Mouse (Mus musculus) embryonic facial prominence, embryonic 11.5 days (tissue): Measurements from ENCODE around the gene BC004004. TPM values are rescaled to one million over a fixed set of nuclear protein-coding genes. Genes with fewer than 3 reads are reported as not detected.
A peak's percentile ranks its signal among the peaks of the same experiment; 100 is the strongest.

Source experiments
- ATAC-seq: fragments of 200-750 bp; cut with Nextera tagmentation; replicated peaks from 2 replicates; pipeline ENCODE4 v1.8.0; 2017; ENCODE audit warnings: low read depth; ENCODE audit not compliant: insufficient number of reproducible peaks, low FRiP score, low TSS enrichment
- DNase-seq: peaks from one replicate; pipeline ENCODE4 v3.0.0-alpha.2; 2015; ENCODE audit warnings: low spot score
- H3K27ac ChIP-seq: fragments of 300-500 bp; sonication (generic); replicated peaks from 2 replicates; pipeline ENCODE4 v1.5.1; 2014; ENCODE audit warnings: mild to moderate bottlenecking, low read depth, low read length, control low read depth
- H3K27me3 ChIP-seq: fragments of 300-500 bp; sonication (generic); 2 replicates; pipeline ENCODE4 v1.6.1; 2014; ENCODE audit warnings: mild to moderate bottlenecking, low read length, moderate library complexity, mixed read lengths; ENCODE audit not compliant: control insufficient read depth, insufficient read depth
- H3K36me3 ChIP-seq: fragments of 300-500 bp; sonication (generic); replicated peaks from 2 replicates; pipeline ENCODE4 v1.6.1; 2014; ENCODE audit warnings: low read depth, mild to moderate bottlenecking, low read length, moderate library complexity, mixed read lengths; ENCODE audit not compliant: control insufficient read depth, insufficient read depth
- H3K4me1 ChIP-seq: fragments of 300-500 bp; sonication (generic); 2 replicates; pipeline ENCODE4 v1.6.1; 2014; ENCODE audit warnings: low read length, mixed read lengths; ENCODE audit not compliant: control insufficient read depth, insufficient read depth
- H3K4me2 ChIP-seq: fragments of 300-500 bp; sonication (generic); 2 replicates; pipeline ENCODE4 v1.6.1; 2014; ENCODE audit warnings: low read depth, mild to moderate bottlenecking, control low read depth, low read length, moderate library complexity
- H3K4me3 ChIP-seq: fragments of 300-500 bp; sonication (generic); 2 replicates; pipeline ENCODE4 v1.5.1; 2014; ENCODE audit warnings: low read depth, low read length, control low read depth
- H3K9ac ChIP-seq: fragments of 300-500 bp; sonication (generic); replicated peaks from 2 replicates; pipeline ENCODE4 v1.6.1; 2014; ENCODE audit warnings: mild to moderate bottlenecking, control low read depth, low read length
- H3K9me3 ChIP-seq: fragments of 300-500 bp; sonication (generic); replicated peaks from 2 replicates; pipeline ENCODE4 v1.6.1; 2016; ENCODE audit warnings: mild to moderate bottlenecking, low read length, inconsistent platforms, mixed read lengths; ENCODE audit not compliant: control insufficient read depth
- WGBS: fragments of 180-500 bp; shearing (Covaris S2); extraction: QIAGEN DNeasy Blood & Tissue Kit; methylation state at CpG from one replicate; pipeline ENCODE4 v1.1.7; 2014; 5-methylcytosine and 5-hydroxymethylcytosine counted together
- polyA plus RNA-seq: library from polyadenylated mRNA; unstranded; fragments of >200 nt; fragmentation: Nextera tagmentation; extraction: Ambion mirVana; gene quantifications from 2 replicates; pipeline ENCODE4 v1.2.1, GENCODE M21; 2014

Gene BC004004
- polyA plus RNA-seq, 1 experiment from 2014 or later = 55.1 TPM

DNA sequence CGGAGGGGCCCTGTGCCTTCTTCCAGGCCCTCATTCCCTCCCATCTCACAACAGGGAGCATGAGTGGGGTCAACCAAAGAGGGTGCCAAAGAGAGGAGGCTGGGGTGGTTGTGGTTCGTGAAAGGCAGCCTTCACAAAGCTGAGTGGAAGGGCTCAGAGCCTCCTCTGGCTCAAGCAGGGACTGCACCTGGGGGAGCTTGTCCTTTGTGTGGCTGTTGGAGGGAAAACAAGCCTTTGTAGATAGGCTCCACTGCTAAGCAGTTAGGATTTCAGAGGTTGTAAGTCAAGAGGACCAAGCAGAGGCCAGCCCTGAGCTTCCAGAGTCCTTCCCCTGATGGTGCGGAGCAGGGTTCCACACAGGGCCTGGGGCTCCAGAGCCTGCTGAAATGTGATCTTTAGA is 34.5 kb downstream of the BC004004 start:
- Histone ChIP-seq H3K4me2 (no peak overlapping the region), H3K27ac (peak overlapping the region; percentile 28; the same call in 1 of the 2 replicates), H3K36me3 (peaks cover 4% of the 10 kb centered on the region; the same call in 1 of the 2 replicates), H3K4me3 (no peak overlapping the region), H3K27me3 (no peaks in the 10 kb centered on the region), H3K9me3 (no peaks in the 10 kb centered on the region), H3K4me1 (peaks cover 8% of the 10 kb centered on the region), H3K9ac (no peak overlapping the region; the same call in 1 of the 2 replicates)
- ATAC-seq = no peak
- WGBS = 28% methylated on average over 3 of the region's 3 CpGs
- DNase-seq = peak; percentile 53

DNA sequence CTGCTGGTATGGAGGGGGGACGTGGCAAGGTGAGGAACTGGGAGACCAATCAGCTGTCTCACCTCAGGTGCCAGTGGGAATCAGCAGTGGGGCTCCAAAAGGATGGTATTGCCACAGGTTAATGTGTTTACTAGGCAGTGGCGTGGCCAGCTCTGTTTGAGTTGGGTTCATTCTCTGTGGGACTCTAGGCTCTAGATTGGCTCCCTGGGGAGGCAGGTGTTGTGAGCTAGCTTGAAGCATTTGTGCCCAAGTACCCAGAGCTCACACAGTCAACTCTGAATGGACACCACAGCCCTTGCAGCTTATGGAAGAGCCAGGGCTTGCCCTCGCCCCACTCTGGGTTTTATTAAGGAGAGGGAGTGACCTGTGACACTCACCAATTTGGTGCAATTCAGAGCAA is 35.3 kb downstream of the BC004004 start:
- WGBS = 64% methylated on average over 3 of the region's 3 CpGs
- DNase-seq = no peak
- no peak overlapping the region for H3K9ac ChIP-seq
- H3K4me2 ChIP-seq = no peak overlapping the region
- no peak overlapping the region for H3K27ac ChIP-seq
- H3K9me3 ChIP-seq = no peaks in the 10 kb centered on the region
- H3K4me1 ChIP-seq = peaks cover 8% of the 10 kb centered on the region
- no peak for ATAC-seq
- H3K36me3 ChIP-seq = peaks cover 4% of the 10 kb centered on the region; the same call in 1 of the 2 replicates
- no peaks in the 10 kb centered on the region for H3K27me3 ChIP-seq
- H3K4me3 ChIP-seq = no peak overlapping the region

DNA sequence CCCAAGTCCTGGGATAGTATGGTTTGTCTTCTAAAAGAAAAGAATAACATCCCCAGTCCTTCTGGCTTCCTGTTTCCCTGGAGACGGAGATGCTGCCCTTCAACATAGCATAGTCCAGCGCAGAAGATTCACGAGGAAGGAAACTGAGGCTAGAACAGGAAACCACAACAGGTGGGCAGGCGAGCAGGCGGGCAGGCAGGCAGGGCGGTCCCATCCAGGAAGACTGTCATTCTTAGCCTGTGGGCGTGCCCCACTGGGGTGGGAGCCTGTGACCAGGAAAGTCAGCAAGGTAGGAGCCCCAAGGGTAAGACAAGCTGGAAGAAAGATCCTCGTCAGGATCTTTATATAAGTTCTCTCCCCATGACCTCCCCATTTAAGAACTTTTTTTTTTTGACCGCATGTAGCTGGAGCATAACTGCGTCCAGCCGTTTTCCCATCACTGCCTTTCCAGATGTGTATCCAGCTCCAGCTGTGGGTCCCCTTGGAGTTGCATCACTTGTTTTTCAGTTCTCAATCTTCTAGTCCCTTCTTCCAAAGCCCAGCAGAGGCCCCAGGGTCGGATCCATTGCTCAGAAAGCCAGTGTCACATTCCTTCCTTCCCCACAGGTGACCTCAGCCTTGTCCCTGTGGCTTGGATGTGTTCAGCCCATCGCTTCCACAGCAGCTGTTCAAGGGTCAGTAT is 35.9 kb downstream of the BC004004 start:
- peaks cover 4% of the 10 kb centered on the region; the same call in 1 of the 2 replicates for H3K36me3 ChIP-seq
- no peak overlapping the region for H3K27ac ChIP-seq
- no peaks in the 10 kb centered on the region for H3K9me3 ChIP-seq
- H3K9ac ChIP-seq = no peak overlapping the region
- ATAC-seq (no peak), DNase-seq (no peak)
- peaks cover 8% of the 10 kb centered on the region for H3K4me1 ChIP-seq
- 55% methylated on average over 13 of the region's 13 CpGs for WGBS
- H3K4me2 ChIP-seq = no peak overlapping the region
- H3K4me3 ChIP-seq = no peak overlapping the region
- H3K27me3 ChIP-seq = no peaks in the 10 kb centered on the region

DNA sequence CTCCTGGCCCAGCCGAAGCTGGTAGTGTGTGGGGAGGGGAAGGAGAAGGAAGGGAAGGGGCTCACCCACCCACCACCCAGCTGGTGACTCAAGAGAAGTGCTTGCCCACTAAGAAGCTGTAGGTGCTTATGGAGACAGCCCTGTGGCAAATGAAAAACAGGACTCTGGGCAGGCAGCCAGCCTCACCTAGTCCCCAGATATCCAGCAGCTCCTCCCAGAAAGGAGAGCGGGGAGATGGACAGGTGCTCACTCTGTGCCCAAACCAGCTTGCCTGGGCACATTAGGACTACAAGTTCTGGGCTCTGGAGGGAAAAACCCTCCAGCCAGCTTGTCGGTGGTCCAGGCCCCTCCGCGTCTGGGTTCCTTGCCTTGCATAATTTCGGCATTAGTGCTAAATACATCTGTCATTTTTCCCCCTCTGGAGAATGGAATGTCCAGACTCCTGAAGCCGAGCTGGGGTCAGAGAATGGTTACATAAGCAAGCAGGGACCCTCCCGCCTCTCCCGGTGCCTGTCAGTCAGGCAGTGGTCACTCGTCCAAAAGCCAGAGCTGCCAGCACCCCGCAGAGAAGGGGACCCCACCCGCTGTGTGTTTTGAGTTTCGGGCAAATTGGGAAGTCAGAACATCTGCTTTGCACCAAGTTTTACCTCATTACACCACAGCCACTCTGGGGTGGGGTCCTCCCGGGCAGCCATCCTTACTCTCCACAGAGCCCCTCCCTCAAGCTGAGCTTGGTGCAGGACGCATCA is 36.6 kb downstream of the BC004004 start:
- no peak overlapping the region for H3K9ac ChIP-seq
- no peak overlapping the region for H3K27ac ChIP-seq
- DNase-seq (peak; percentile 41), ATAC-seq (no peak)
- no peaks in the 10 kb centered on the region for H3K9me3 ChIP-seq
- WGBS = 23% methylated on average over 15 of the region's 15 CpGs
- H3K4me3 ChIP-seq = no peak overlapping the region
- peaks cover under 1% of the 10 kb centered on the region; the same call in 1 of the 2 replicates for H3K36me3 ChIP-seq
- H3K4me1 ChIP-seq = peaks cover 8% of the 10 kb centered on the region
- H3K27me3 ChIP-seq = no peaks in the 10 kb centered on the region
- no peak overlapping the region for H3K4me2 ChIP-seq

DNA sequence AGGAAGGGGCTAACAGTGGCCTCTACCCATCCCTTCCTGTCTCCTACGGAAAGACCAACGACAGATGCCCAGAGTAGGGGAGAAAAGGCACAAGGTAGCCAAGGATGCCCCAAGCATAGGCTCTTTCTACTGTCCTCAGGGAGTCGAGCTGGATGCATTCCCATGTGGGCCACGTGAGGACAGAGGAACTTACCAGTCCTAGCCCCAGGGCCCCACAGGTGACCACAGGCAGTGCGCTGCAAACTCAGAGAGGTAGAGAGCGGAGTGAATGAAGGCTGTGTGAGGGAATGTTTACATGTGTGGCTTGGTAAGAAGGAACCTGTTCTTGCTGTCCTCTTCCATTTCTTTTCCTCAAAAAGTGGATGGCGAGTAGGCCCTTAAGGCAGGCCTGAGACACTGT is 37.3 kb downstream of the BC004004 start:
- 0 out of 2 replicates have a peak, but pooled peaks have one; percentile 10 for ATAC-seq
- no peaks in the 10 kb centered on the region for H3K9me3 ChIP-seq
- DNase-seq = no peak
- H3K4me2 ChIP-seq = no peak overlapping the region
- peaks cover 8% of the 10 kb centered on the region for H3K4me1 ChIP-seq
- no peak overlapping the region for H3K4me3 ChIP-seq
- WGBS = 52% methylated on average over 7 of the region's 7 CpGs
- no peaks in the 10 kb centered on the region for H3K27me3 ChIP-seq
- no peaks in the 10 kb centered on the region for H3K36me3 ChIP-seq
- no peak overlapping the region for H3K27ac ChIP-seq
- H3K9ac ChIP-seq = no peak overlapping the region

DNA sequence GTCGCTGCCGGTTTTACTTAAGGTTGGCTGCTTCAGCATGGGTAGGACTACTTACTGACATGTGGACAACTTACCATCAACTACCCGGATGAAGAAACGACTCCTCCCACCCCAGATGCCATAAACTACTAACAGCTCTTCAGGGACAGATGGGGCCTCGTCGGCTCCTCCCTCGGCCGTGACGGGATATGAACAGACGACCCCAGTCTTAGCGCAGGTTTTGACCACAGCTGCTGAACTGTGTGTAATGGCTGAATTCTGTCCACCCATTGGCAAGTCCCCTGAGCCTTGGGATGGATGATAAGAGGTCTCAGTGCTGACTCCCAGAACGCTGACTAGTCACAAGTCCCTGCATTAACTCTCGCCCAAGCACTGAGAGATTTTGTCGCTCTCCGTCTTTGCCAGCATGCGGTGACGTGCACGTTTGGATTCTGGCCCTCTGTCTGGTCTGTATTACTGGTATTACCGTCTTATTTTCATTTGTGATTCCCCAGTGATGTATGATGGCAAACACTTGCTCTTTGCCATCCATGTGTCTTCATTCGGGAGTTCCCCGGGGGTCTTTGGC is 41.6 kb downstream of the BC004004 start:
- DNase-seq = no peak

DNA sequence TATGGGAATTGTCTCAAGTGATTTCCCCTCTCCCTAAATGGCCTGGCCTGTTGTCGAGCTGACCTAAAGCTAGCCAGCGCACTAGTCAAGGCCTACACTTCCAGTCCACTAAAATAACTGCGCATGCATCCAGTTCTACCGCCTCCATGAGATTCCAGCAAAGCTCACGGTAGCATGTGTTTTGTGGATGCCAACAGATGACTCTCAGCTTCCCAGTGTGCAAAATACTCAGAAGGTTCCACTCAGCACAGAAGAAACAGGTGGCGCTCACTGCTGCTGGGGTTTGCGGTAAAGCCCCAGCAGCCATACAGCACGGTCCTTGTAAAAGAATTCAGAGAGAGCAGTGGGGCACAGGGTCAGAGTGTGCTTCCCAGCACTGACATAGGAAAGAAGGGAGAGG is 43.0 kb downstream of the BC004004 start:
- ATAC-seq (no peak), DNase-seq (no peak)
- 90% methylated on average over 8 of the region's 8 CpGs for WGBS
- Histone ChIP-seq H3K4me3 (no peak overlapping the region), H3K27me3 (no peaks in the 10 kb centered on the region), H3K27ac (no peak overlapping the region), H3K4me1 (no peaks in the 10 kb centered on the region), H3K36me3 (no peaks in the 10 kb centered on the region), H3K9me3 (no peaks in the 10 kb centered on the region), H3K4me2 (no peak overlapping the region), H3K9ac (no peak overlapping the region)

More for the DNA sequence above, 41.6 kb downstream of the BC004004 start:
- Histone ChIP-seq H3K36me3 (no peaks in the 10 kb centered on the region), H3K4me2 (no peak overlapping the region), H3K9ac (no peak overlapping the region), H3K9me3 (no peaks in the 10 kb centered on the region), H3K4me3 (no peak overlapping the region), H3K4me1 (peaks cover 6% of the 10 kb centered on the region), H3K27ac (no peak overlapping the region), H3K27me3 (no peaks in the 10 kb centered on the region)
- WGBS = 83% methylated on average over 21 of the region's 21 CpGs
- ATAC-seq = no peak

DNA sequence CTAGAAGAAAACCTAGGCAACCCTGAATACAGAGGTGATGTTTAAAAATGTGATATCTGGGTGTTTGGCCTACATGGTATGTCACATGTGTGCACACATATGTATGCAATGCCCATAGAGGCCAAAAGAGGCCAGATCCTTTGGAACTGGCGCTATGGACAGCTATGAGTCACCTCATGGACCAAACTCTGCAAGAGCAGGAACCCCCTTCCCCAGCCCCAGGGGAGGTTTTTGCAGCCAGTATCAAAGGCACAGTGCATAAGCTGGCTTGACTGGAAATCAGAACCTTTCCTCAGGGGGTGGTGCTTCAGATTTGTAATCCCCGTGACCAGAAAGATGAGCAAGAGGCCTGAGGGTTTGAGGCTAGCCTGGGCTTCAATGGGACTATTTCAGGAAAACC is 43.5 kb downstream of the BC004004 start:
- Histone ChIP-seq H3K4me3 (no peak overlapping the region), H3K9ac (no peak overlapping the region), H3K27me3 (no peaks in the 10 kb centered on the region), H3K27ac (no peak overlapping the region), H3K9me3 (no peaks in the 10 kb centered on the region), H3K36me3 (no peaks in the 10 kb centered on the region), H3K4me2 (no peak overlapping the region), H3K4me1 (no peaks in the 10 kb centered on the region)
- DNase-seq (no peak), ATAC-seq (no peak)
- 88% methylated on average over 2 of the region's 2 CpGs for WGBS
